Mouse (Mus musculus): Measurements from ENCODE around the gene Bcas1.

DNA sequence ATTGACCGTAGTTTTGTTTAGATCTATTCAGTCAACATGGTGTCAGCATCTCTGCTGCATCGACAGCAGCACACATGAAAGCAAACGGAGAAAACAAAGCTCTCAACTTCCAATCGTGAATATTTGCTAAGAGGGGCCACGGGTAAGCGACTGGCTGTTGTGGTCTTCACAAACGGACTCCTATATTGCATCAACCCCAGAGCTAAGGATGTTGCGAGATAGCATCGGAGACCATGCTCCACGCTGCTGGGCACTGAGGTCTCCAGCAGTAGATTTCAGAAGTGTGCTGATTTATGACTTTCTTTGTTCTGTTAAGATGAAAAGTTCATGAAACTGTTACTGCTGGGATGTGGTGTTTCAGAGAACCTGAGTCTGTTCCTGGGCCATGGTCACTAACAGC is 54.3 kb downstream of the Bcas1 start:
- no peak for TF ChIP-seq CTCF (IDR thresholded peaks at IDR 0.05; ENCODE audit: low read depth)
- TF ChIP-seq EP300 (IDR thresholded peaks at IDR 0.05; ENCODE audit: low read depth): no peak
